Mouse (Mus musculus): ENCODE measurements at regions not wholly inside any gene's neighbourhood (a gene's known extent, or its start where the extent isn't known, plus 50 kb on each side); places are given as distances from the start of the nearest gene placed in this dataset.

GRCm38 (mm10) chr5:82226329-82226728, 1128.7 kb downstream of the Tecrl start:
- Histone ChIP-seq H3K4me3 (ENCODE audit: low read depth, low read length) (no peak overlapping the region), H3K27ac (ENCODE audit: low read depth) (no peak overlapping the region), H3K9me3 (ENCODE audit: low read depth, low read length) (no peaks in the 10 kb centered on the region), H3K36me3 (ENCODE audit: insufficient read depth) (no peaks in the 10 kb centered on the region), H3K4me2 (no peak overlapping the region), H3K27me3 (ENCODE audit: insufficient read depth, low read length) (no peaks in the 10 kb centered on the region), H3K9ac (no peak overlapping the region), H3K4me1 (ENCODE audit: insufficient read depth) (no peaks in the 10 kb centered on the region)
- DNase-seq = no peak
- TF ChIP-seq CTCF (IDR thresholded peaks at IDR 0.05; ENCODE audit: low read depth) = no peak
- no peak for ATAC-seq (ENCODE audit: insufficient read depth)
- WGBS = 78% methylated on average over 3 of the region's 3 CpGs

- 44% methylated on average over 2 of the region's 2 CpGs for WGBS
- Histone ChIP-seq H3K27me3 (ENCODE audit: insufficient read depth, low read length) (no peaks in the 10 kb centered on the region), H3K36me3 (ENCODE audit: insufficient read depth) (no peaks in the 10 kb centered on the region), H3K27ac (ENCODE audit: low read depth) (no peak overlapping the region), H3K4me2 (no peak overlapping the region), H3K4me3 (ENCODE audit: low read depth, low read length) (no peak overlapping the region), H3K9ac (no peak overlapping the region), H3K4me1 (ENCODE audit: insufficient read depth) (no peaks in the 10 kb centered on the region), H3K9me3 (ENCODE audit: low read depth, low read length) (no peaks in the 10 kb centered on the region)
- no peak for TF ChIP-seq CTCF (IDR thresholded peaks at IDR 0.05; ENCODE audit: low read depth)
- DNase-seq (peak; percentile 58), ATAC-seq (ENCODE audit: insufficient read depth) (peak; percentile 73; the same call in 1 of the 2 replicates)
These were observed 1131.4 kb downstream of the Tecrl start for GRCm38 (mm10) chr5:82223622-82224021.

- TF ChIP-seq CTCF (IDR thresholded peaks at IDR 0.05; ENCODE audit: low read depth) = no peak
- no peaks in the 10 kb centered on the region for H3K4me1 ChIP-seq (ENCODE audit: insufficient read depth)
- no peaks in the 10 kb centered on the region for H3K36me3 ChIP-seq (ENCODE audit: insufficient read depth)
- DNase-seq = peak; percentile 81
- H3K27ac ChIP-seq (ENCODE audit: low read depth) = no peak overlapping the region
- ATAC-seq (ENCODE audit: insufficient read depth) = peak; percentile 86; the same call in 1 of the 2 replicates
- no peak overlapping the region for H3K9ac ChIP-seq
- no peak overlapping the region for H3K4me3 ChIP-seq (ENCODE audit: low read depth, low read length)
- 46% methylated on average over 3 of the region's 3 CpGs for WGBS
- no peaks in the 10 kb centered on the region for H3K9me3 ChIP-seq (ENCODE audit: low read depth, low read length)
- H3K4me2 ChIP-seq = no peak overlapping the region
- no peaks in the 10 kb centered on the region for H3K27me3 ChIP-seq (ENCODE audit: insufficient read depth, low read length)
These were observed 1151.4 kb downstream of the Tecrl start for GRCm38 (mm10) chr5:82203606-82204005.
